Comparison of ENCODE assay signal across 14 mouse cellular contexts in the genomic region with DNA sequence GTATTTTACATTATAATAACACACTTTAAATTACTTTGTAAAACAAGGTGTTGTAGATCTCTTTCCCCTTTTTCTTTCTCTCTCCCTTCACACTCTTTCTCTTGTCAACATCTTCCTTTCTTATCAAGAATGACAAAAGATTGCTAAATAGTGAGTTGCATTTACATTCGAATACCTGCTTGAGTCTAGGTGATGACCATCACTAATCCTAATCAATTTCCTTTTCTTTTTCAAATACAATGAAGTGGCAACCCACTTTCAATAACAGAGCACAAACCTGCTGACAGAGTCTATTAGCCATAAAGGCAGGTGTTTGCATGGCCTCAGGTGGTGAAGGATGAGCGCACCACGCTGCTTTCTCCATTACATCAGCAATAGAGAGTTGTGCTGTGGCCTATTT.
"Had no signal": no experiment of that assay in that cellular context is flagged by ENCODE, and none has a peak within 500 bp of the region (broad histone marks: within the 10 kb centered on the region; RNA-seq: fewer than 3 reads in every experiment).

No protein-coding gene starts in this region.

- H3K4me1 ChIP-seq: midbrain, embryonic 10.5 days; midbrain, embryonic 12.5 days; midbrain, embryonic 15.5 days; neural tube, embryonic 12.5 days; stomach, embryonic 15.5 days had no signal

- H3K27ac ChIP-seq: midbrain, embryonic 10.5 days; midbrain, embryonic 12.5 days; midbrain, embryonic 15.5 days; neural tube, embryonic 12.5 days; stomach, embryonic 15.5 days; stomach, postnatal 0 days had no signal

- DNase-seq: lung, adult 18-20 months; lung, embryonic 14.5 days; lung, postnatal 10 days; lung, postnatal 4 days; right cerebral cortex, postnatal 14 days; thymus, adult 2 months; thymus, postnatal 25 days; thymus, postnatal 4 days had no signal

- H3K27me3 ChIP-seq: midbrain, embryonic 12.5 days; midbrain, embryonic 15.5 days; neural tube, embryonic 12.5 days; stomach, embryonic 15.5 days had no signal

- ATAC-seq: midbrain, embryonic 15.5 days had no signal

- H3K9me3 ChIP-seq: midbrain, embryonic 10.5 days; midbrain, embryonic 12.5 days; midbrain, embryonic 15.5 days; neural tube, embryonic 12.5 days; stomach, embryonic 15.5 days had no signal

- H3K4me3 ChIP-seq: midbrain, embryonic 10.5 days; midbrain, embryonic 12.5 days; midbrain, embryonic 15.5 days; neural tube, embryonic 12.5 days; stomach, embryonic 15.5 days had no signal

- H3K4me2 ChIP-seq: lung, embryonic 14.5 days; midbrain, embryonic 12.5 days; midbrain, embryonic 15.5 days; neural tube, embryonic 12.5 days; stomach, embryonic 15.5 days had no signal

- H3K9ac ChIP-seq: lung, embryonic 14.5 days; midbrain, embryonic 12.5 days; midbrain, embryonic 15.5 days; neural tube, embryonic 12.5 days; stomach, embryonic 15.5 days had no signal

- H3K36me3 ChIP-seq: midbrain, embryonic 10.5 days; midbrain, embryonic 12.5 days; midbrain, embryonic 15.5 days; neural tube, embryonic 12.5 days; stomach, embryonic 15.5 days had no signal
